Mouse (Mus musculus): Measurements from ENCODE around the gene Prss38. TPM values are rescaled to one million over a fixed set of nuclear protein-coding genes. Genes with fewer than 3 reads are reported as not detected.
A peak's percentile ranks its signal among the peaks of the same experiment; 100 is the strongest.

The Prss38 gene
- polyA plus RNA-seq, 1 experiment from 2014 or later, result not detected

DNA sequence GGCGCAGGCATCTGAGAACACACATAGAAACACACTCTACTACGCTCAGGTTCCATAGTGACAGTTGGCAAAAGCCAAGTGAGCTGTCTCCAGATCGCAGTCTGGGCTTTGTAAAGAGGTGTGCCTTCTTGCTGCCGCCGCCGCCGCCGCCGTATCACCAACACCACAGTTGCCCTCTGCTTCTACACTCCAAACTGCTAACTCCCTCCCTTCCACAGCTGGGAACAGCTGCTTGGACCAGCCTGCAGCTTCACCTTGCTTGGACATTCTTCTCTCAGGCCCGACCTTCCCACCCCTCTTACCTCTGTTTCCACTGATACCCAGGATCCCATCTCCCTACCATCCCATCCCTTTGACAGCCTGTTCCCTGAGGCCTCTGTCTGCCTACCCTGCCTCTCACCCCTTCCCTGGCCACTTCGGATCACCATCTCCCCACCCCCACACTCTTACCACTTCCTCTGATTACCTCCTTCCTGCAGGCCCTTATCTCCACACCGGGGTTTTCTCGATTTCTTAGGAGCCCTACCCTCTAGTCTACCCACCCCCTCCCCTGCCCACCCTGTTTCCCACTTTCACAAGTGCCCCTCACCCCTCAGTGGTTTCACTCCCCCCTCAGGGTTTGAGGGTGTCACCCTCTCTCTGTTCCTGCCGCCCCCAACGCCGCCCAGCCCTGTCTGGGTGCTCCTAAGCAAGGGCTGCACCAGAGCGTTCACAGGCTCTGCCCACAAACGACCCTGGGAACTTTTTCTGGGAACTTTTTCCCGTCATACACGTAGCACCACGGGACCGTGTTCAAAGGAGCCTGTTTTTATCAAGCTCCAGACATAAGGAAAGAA, 22.3 kb upstream of the Prss38 start:
- H3K4me1 ChIP-seq (replicated peaks; ENCODE audit: control insufficient read depth, insufficient read depth), result no peaks in the 10 kb centered on the region
- ATAC-seq (ENCODE audit: low FRiP score, low TSS enrichment) (no peak), DNase-seq (ENCODE audit: low spot score) (no peak)
- H3K4me2 ChIP-seq (replicated peaks; ENCODE audit: low read depth), result no peak overlapping the region
- H3K27ac ChIP-seq (replicated peaks), result no peak overlapping the region
- no peak overlapping the region for H3K4me3 ChIP-seq (ENCODE audit: low read depth, low read length)
- 50% methylated on average over 22 of the region's 22 CpGs for WGBS
- peaks cover 3% of the 10 kb centered on the region; the same call in 1 of the 2 replicates for H3K36me3 ChIP-seq (ENCODE audit: control insufficient read depth, insufficient read depth, low read length)
- TF ChIP-seq CTCF (IDR thresholded peaks at IDR 0.05; ENCODE audit: low read depth), result no peak
- TF ChIP-seq EP300 (optimal IDR thresholded peaks at IDR 0.05), result no peak
- H3K9ac ChIP-seq (ENCODE audit: low read length), result 0 out of 2 replicates have a peak overlapping the region, but pooled peaks have one; percentile 8
- no peaks in the 10 kb centered on the region for H3K27me3 ChIP-seq (ENCODE audit: control insufficient read depth, insufficient read depth, low read length)
- no peaks in the 10 kb centered on the region for H3K9me3 ChIP-seq (ENCODE audit: control insufficient read depth, low read length)

- TF ChIP-seq CTCF (IDR thresholded peaks at IDR 0.05; ENCODE audit: low read depth), result no peak
- Histone ChIP-seq H3K36me3 (ENCODE audit: control insufficient read depth, insufficient read depth, low read length) (no peaks in the 10 kb centered on the region), H3K4me2 (replicated peaks; ENCODE audit: low read depth) (no peak overlapping the region), H3K9ac (ENCODE audit: low read length) (no peak overlapping the region), H3K9me3 (ENCODE audit: control insufficient read depth, low read length) (no peaks in the 10 kb centered on the region), H3K27me3 (ENCODE audit: control insufficient read depth, insufficient read depth, low read length) (no peaks in the 10 kb centered on the region), H3K27ac (replicated peaks) (peak overlapping the region; percentile 56; the same call in 1 of the 2 replicates), H3K4me3 (ENCODE audit: low read depth, low read length) (no peak overlapping the region), H3K4me1 (replicated peaks; ENCODE audit: control insufficient read depth, insufficient read depth) (no peaks in the 10 kb centered on the region)
- WGBS, result 44% methylated on average over 5 of the region's 5 CpGs
- ATAC-seq (ENCODE audit: low FRiP score, low TSS enrichment) (no peak), DNase-seq (ENCODE audit: low spot score) (no peak)
Observed at GRCm38 (mm10) chr11:59394451-59394850, 19.0 kb upstream of the Prss38 start.

- H3K4me2 ChIP-seq (replicated peaks; ENCODE audit: low read depth), result no peak overlapping the region
- H3K9me3 ChIP-seq (ENCODE audit: control insufficient read depth, low read length), result no peaks in the 10 kb centered on the region
- TF ChIP-seq EP300 (optimal IDR thresholded peaks at IDR 0.05), result no peak
- no peak for TF ChIP-seq CTCF (IDR thresholded peaks at IDR 0.05; ENCODE audit: low read depth)
- ATAC-seq (ENCODE audit: low FRiP score, low TSS enrichment) (peak; percentile 25; the same call in 1 of the 2 replicates), DNase-seq (ENCODE audit: low spot score) (peak; percentile 42)
- no peaks in the 10 kb centered on the region for H3K36me3 ChIP-seq (ENCODE audit: control insufficient read depth, insufficient read depth, low read length)
- no peaks in the 10 kb centered on the region for H3K4me1 ChIP-seq (replicated peaks; ENCODE audit: control insufficient read depth, insufficient read depth)
- 22% methylated on average over 9 of the region's 9 CpGs for WGBS
- H3K9ac ChIP-seq (ENCODE audit: low read length), result no peak overlapping the region
- H3K27ac ChIP-seq (replicated peaks), result no peak overlapping the region
- H3K27me3 ChIP-seq (ENCODE audit: control insufficient read depth, insufficient read depth, low read length), result no peaks in the 10 kb centered on the region
- H3K4me3 ChIP-seq (ENCODE audit: low read depth, low read length), result no peak overlapping the region
Observed at GRCm38 (mm10) chr11:59393591-59393990, 18.1 kb upstream of the Prss38 start.

DNA sequence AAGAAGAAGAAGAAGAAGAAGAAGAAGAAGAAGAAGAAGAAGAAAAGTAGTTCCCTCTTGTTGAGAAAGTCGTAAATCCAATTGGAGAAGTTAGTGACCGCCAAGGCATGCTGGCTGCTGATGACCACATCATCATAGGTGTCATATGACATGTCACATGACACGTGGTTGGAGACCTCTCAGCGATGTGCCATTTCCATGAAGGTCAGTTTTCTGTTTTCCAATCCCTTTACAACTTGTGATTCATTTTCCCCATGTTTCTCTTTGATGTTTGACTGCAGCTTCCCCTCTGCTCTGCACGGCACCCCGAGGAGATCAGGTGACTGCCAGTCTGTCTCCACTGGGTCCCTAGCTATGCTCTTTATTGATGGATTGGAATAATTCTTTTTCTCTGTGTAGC, 16.8 kb upstream of the Prss38 start:
- Histone ChIP-seq H3K9ac (ENCODE audit: low read length) (no peak overlapping the region), H3K27me3 (ENCODE audit: control insufficient read depth, insufficient read depth, low read length) (no peaks in the 10 kb centered on the region), H3K9me3 (ENCODE audit: control insufficient read depth, low read length) (no peaks in the 10 kb centered on the region), H3K36me3 (ENCODE audit: control insufficient read depth, insufficient read depth, low read length) (no peaks in the 10 kb centered on the region), H3K27ac (replicated peaks) (no peak overlapping the region), H3K4me3 (ENCODE audit: low read depth, low read length) (no peak overlapping the region), H3K4me1 (replicated peaks; ENCODE audit: control insufficient read depth, insufficient read depth) (no peaks in the 10 kb centered on the region), H3K4me2 (replicated peaks; ENCODE audit: low read depth) (no peak overlapping the region)
- no peak for ATAC-seq (ENCODE audit: low FRiP score, low TSS enrichment)
- 59% methylated on average over 6 of the region's 6 CpGs for WGBS
- DNase-seq (ENCODE audit: low spot score), result no peak
- no peak for TF ChIP-seq EP300 (optimal IDR thresholded peaks at IDR 0.05)
- no peak for TF ChIP-seq CTCF (IDR thresholded peaks at IDR 0.05; ENCODE audit: low read depth)

GRCm38 (mm10) chr11:59390470-59390869, 15.0 kb upstream of the Prss38 start:
- ATAC-seq (ENCODE audit: low FRiP score, low TSS enrichment) (peak; percentile 65; the same call in 1 of the 2 replicates), DNase-seq (ENCODE audit: low spot score) (peak; percentile 48)
- Histone ChIP-seq H3K9me3 (ENCODE audit: control insufficient read depth, low read length) (no peaks in the 10 kb centered on the region), H3K4me1 (replicated peaks; ENCODE audit: control insufficient read depth, insufficient read depth) (no peaks in the 10 kb centered on the region), H3K4me3 (ENCODE audit: low read depth, low read length) (no peak overlapping the region), H3K4me2 (replicated peaks; ENCODE audit: low read depth) (no peak overlapping the region), H3K27ac (replicated peaks) (peak overlapping the region; percentile 67), H3K27me3 (ENCODE audit: control insufficient read depth, insufficient read depth, low read length) (no peaks in the 10 kb centered on the region), H3K9ac (ENCODE audit: low read length) (no peak overlapping the region), H3K36me3 (ENCODE audit: control insufficient read depth, insufficient read depth, low read length) (no peaks in the 10 kb centered on the region)
- 41% methylated on average over 9 of the region's 9 CpGs for WGBS
- no peak for TF ChIP-seq CTCF (IDR thresholded peaks at IDR 0.05; ENCODE audit: low read depth)
- TF ChIP-seq EP300 (optimal IDR thresholded peaks at IDR 0.05), result no peak

GRCm38 (mm10) chr11:59389617-59390016, 14.2 kb upstream of the Prss38 start:
- H3K4me3 ChIP-seq (ENCODE audit: low read depth, low read length), result no peak overlapping the region
- peak overlapping the region; percentile 35; the same call in 1 of the 2 replicates for H3K27ac ChIP-seq (replicated peaks)
- H3K9me3 ChIP-seq (ENCODE audit: control insufficient read depth, low read length), result no peaks in the 10 kb centered on the region
- no peak overlapping the region for H3K9ac ChIP-seq (ENCODE audit: low read length)
- no peak for DNase-seq (ENCODE audit: low spot score)
- no peak for TF ChIP-seq CTCF (IDR thresholded peaks at IDR 0.05; ENCODE audit: low read depth)
- no peak for TF ChIP-seq EP300 (optimal IDR thresholded peaks at IDR 0.05)
- H3K36me3 ChIP-seq (ENCODE audit: control insufficient read depth, insufficient read depth, low read length), result no peaks in the 10 kb centered on the region
- ATAC-seq (ENCODE audit: low FRiP score, low TSS enrichment), result no peak
- peaks cover 3% of the 10 kb centered on the region; the same call in 1 of the 2 replicates for H3K4me1 ChIP-seq (replicated peaks; ENCODE audit: control insufficient read depth, insufficient read depth)
- no peaks in the 10 kb centered on the region for H3K27me3 ChIP-seq (ENCODE audit: control insufficient read depth, insufficient read depth, low read length)
- H3K4me2 ChIP-seq (replicated peaks; ENCODE audit: low read depth), result no peak overlapping the region
- WGBS, result 73% methylated on average over 4 of the region's 4 CpGs
